Mouse (Mus musculus) gastrocnemius, adult 18-20 months (tissue): ENCODE measurements around the gene Tpd52l1. TPM values are rescaled to one million over a fixed set of nuclear protein-coding genes. Genes with fewer than 3 reads are reported as not detected.

Experiments
- total RNA-seq, 2 experiments: library from RNA; stranded (reverse); gene quantifications; 2 replicates each; pipeline ENCODE4 v1.2.3; 2021

The Tpd52l1 gene
- total RNA-seq, 2 experiments from 2014 or later: 34.1 to 40.9 TPM

Other genes with a start within 250 kb of the Tpd52l1 start
- gene Hddc2, start 132.6 kb downstream of the Tpd52l1 start, total RNA-seq: 10 to 100 TPM; 18.0 to 20.6 TPM
- 1 to 10 TPM; 7.5 to 8.5 TPM for gene Rnf217, start 163.2 kb upstream of the Tpd52l1 start, total RNA-seq